Mouse (Mus musculus) hematopoietic multipotent progenitor cell, adult 10-12 weeks (in vitro differentiated cells): ENCODE results near the gene Armt1. TPM values are rescaled to one million over a fixed set of nuclear protein-coding genes. Genes with fewer than 3 reads are reported as not detected.

ENCODE experiments used
- polyA plus RNA-seq: library from polyadenylated mRNA; stranded (reverse); fragments of >175 nt; gene quantifications from 2 replicates; pipeline ENCODE4 v1.2.3, GENCODE M21; 2012; ENCODE audit warnings: low replicate concordance

Armt1 gene
- 2.1 and 9.4 TPM in 2 replicates for polyA plus RNA-seq

DNA sequence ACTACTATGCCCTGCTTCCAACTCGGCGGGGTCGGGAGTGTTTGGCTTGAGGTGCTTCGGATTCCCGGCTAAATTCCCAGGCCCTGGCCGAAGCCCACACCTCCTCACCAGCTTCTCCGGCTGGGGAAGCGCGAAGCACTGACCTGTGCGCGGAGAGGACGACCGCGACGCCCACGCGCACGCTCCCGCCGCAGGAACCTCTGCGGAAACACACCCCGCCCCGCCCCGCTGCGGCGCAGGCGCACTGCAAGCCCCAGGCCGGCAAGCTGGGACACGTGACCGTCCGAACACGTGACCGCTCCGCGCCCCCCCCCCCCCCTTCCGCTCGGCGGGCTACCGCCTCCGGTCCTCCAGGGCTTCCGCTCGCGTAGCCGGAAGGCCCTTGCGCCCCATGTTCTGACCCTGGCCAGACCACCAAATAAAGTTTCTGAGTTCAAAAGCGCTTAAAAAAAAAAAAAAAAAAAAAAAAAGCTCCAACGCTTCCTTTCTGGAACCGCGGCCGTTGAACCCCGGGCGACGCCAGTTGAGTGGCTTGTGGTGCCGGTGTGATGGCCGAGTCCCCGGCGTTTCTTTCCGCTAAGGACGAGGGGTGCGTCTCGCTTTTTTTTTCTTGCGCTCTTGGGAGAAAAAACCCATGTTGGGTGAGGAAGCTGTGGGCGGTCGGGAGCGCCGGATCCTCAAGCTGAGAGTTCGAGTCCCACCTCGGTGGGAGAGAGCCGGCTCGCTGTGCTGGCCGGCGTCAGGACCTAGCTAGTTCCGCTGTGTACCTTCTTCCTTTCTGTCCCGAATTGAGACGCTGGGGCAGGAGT lies at the start of gene Armt1, which contains the start of gene Rmnd1:
Gene Armt1, plus strand, starts transcription at position 345 of the 809 bp plus-strand sequence.
Gene Rmnd1, minus strand, starts transcription at position 266 of the 809 bp plus-strand sequence.

DNA sequence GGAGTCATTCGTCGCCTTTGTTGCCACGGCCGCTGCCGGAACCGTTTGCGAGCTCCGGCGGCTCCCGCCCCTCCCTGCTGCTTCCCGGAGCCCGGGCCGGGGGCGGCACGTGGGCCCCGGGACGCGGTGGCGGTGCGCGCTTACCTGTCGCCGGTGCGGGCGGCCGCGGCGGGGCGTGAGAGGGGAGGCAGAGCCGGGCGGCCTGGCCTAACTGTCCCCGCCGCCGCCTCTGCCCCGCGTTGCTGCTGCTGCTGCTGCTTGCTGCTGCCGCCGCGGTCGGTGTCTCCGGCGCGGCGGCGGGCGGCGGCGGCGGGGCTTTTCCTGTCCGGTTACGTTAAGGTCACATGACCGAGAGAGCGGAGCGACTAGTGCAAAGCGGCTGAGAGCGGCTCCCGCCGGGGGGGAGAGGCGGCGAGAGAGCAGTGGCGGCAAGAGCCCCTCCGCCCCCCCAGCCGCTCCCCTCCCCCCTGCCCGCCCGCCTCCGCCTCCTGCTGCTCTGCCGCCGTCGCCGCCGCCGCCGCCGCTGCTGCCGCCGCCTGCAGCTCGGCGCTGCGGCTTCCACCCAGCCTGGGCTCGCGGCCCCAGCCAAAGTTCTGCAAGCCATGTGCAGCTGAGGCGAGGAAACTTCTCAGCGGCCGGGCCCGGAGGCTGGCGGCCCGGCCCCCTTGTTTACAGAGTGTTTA lies 44.4 kb upstream of the Armt1 start, which contains the start of gene Zbtb2:
Gene Zbtb2, minus strand, starts transcription at position 408 of the 683 bp plus-strand sequence.

DNA sequence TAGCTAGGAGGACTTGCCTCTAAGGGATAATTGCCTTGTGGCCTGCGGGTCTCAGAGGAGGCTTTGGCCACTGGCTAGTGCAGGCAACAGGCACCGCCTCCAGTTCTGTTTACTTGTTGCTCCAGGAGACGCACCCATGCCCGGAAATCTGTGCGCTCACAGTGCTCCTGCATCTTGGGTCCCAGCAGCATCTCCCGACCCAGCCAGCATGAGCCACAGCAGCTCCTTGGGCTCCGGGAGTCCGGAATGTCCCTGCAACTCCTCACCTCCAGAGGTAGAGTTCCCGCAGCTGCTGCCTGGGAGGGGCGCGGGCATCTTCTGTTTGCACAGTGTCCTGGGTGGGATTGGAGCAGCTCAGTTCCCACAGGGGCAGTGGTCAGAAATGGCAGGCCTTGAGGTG lies 50.1 kb downstream of the Armt1 start, which contains the start of gene Ccdc170:
Gene Ccdc170, plus strand, starts transcription at position 148 of the 400 bp plus-strand sequence.

Other genes starting within 250 kb of the Armt1 start
- 2.4 and 6.8 TPM in 2 replicates for gene Akap12, start 166.1 kb upstream of the Armt1 start, polyA plus RNA-seq
- gene Zbtb2, start 44.4 kb upstream of the Armt1 start, polyA plus RNA-seq: 10.2 and 12.0 TPM in 2 replicates
- gene Rmnd1, start 79 bp upstream of the Armt1 start, polyA plus RNA-seq: 2.7 and 19.0 TPM in 2 replicates
- not detected in 2 replicates for gene Ccdc170, start 50.0 kb downstream of the Armt1 start, polyA plus RNA-seq
- gene Esr1, start 179.1 kb downstream of the Armt1 start, polyA plus RNA-seq: 4.8 and 7.0 TPM in 2 replicates